Mouse (Mus musculus) right cerebral cortex, postnatal 25 days (tissue): Measurements from ENCODE around the gene Trhde.

Experiments used
- DNase-seq: peaks from one replicate; pipeline ENCODE4 v3.0.0; 2022

Gene Trhde

DNA sequence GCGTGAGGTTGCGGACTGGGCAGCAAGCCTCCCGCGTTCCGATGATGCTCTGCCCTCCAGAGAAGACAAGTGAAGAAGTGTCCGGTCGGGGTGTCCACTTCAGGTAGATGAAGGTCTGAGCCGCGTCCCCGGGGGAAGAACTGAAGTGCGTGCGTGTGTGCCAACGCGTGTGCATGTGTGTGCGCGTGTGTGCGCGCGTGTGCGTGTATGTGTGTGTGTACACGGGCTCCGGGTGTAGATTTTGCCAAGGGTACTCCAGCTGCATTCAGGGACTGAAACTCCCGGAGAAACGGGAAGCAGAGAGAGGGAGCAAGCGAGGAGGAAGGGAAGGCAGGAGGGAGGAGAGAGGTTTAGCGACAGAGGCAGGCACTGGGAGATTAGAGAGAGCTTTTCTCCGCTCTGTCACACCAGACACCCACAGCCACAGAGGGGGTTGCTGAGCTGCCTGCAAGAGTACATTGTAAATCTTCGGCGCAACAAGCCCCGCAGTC is at the start of gene Trhde:
TSS of gene Trhde (minus strand) at position 147 of the 491 bp plus-strand sequence.
- DNase-seq = peak; percentile 64

- DNase-seq = no peak
Observed at GRCm38 (mm10) chr10:114841966-114842365, 39.9 kb upstream of the Trhde start.

DNA sequence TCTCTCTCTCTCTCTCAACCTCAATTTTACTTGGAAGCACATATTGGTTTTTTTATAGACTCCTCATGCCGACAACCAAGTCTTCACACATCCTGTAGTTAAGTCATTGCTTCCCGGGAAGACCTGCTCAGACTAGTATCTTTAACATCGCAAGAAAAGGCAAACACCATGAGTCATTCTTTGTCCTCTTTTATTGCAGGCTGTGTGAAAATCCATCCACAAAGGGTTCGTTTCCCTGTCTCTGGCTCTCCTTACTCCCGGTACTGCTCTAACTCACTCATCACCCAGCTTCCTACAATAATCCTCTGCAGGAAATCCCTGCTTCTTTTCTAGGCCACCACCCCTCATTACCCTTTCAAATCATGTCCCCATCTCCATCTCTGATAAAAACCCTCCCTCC is 39.3 kb upstream of the Trhde start:
- no peak for DNase-seq

GRCm38 (mm10) chr10:114831313-114831712 is 29.2 kb upstream of the Trhde start:
- DNase-seq = no peak

- DNase-seq = no peak
Observed at GRCm38 (mm10) chr10:114808799-114809198, 6.7 kb upstream of the Trhde start.

- no peak for DNase-seq
Observed at GRCm38 (mm10) chr10:114805884-114806283, 3.8 kb upstream of the Trhde start.

GRCm38 (mm10) chr10:114801457-114802160 is 498 bp downstream of the Trhde start:
- DNase-seq = peak; percentile 44

DNA sequence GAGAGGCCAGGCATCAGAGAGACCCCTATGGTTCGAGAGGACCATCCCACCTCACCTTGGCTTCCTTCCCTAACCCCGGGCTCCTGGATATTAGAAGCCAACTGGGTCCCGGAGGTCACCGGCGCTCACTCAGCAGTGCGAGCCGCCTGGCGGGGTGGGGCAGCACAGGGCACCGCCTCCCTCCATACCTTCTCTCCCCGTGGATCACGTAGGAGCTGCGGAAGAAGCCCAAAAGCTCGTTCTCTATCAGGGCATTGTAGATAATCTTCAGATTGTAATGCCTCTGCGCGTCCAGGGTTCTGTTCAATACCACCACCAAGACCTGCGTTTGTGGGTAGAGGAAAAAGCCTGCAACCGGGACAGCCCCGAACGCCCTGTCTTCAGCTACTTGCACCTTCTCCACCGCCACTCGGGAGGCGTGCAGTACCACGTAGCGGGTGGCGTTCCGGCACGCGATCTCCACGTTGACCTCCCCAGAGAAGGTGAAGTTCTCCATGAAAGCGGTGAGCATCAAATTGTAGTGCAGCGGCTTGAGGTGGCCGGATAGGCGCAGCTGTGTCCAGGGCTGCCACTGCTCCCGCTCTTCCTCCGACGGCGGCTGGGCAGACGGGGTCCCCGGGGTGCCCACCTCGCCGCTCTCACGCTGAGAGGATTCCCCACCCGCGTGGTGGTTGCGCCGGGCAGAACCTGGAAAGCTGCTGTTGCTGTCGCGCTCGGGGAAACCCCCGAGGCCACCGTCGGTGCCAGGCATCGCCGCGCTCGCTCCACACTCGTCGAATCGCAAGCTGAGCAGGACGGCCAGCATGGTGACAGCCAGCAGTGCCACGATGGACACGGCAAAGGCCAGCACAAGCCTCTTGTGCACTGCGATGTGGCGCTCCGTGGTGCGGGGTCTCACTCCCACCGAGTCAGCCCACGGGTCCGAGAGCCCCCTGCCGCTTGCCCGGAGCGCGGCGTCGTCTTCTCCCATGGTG is 1.5 kb downstream of the Trhde start:
- DNase-seq = no peak

- no peak for DNase-seq
Observed at GRCm38 (mm10) chr10:114799481-114799880, 2.6 kb downstream of the Trhde start.

- DNase-seq = no peak
Observed at GRCm38 (mm10) chr10:114798788-114799187, 3.3 kb downstream of the Trhde start.

GRCm38 (mm10) chr10:114798218-114798617 is 3.9 kb downstream of the Trhde start:
- no peak for DNase-seq

DNA sequence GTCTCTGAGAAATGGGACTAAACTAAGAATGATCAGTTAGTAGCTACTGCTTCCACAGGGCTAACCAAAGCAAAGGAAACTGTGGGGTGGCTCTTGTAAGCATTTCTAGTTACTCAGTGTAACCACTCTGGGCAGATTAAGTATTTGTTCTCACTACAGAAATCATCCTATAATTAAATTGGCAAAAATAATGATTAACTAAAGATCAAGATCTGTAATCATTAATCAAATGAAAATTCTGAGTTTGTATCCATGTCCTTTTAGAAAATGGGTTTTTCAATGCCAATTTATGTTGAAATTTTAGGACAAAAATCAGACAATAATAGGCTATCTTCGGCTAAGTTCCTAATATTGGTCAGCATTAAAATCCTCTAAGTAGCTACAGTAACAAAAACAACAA is 4.4 kb downstream of the Trhde start:
- no peak for DNase-seq

- DNase-seq = no peak
Observed at GRCm38 (mm10) chr10:114796872-114797271, 5.2 kb downstream of the Trhde start.

DNA sequence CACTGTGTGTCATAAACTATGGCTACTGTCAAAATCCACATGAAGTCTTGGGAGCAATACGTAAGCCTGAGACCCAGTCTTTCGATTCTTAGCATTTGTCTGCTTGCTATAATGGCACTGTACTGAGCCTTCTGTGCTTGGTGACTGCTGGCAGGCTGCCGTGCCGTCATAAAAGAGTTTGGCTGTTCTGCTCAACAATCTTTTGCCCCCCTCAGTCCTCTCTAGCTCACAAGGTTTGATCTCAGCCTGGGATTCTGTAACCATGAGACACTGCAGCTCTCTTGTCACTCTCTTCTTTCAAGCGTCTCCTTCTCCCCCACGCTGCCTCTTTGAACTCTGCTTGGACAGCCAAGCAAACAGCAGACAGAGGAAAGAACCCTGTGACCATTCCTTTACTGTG is 7.9 kb downstream of the Trhde start:
- no peak for DNase-seq

GRCm38 (mm10) chr10:114765914-114766313 is 36.2 kb downstream of the Trhde start:
- no peak for DNase-seq

DNA sequence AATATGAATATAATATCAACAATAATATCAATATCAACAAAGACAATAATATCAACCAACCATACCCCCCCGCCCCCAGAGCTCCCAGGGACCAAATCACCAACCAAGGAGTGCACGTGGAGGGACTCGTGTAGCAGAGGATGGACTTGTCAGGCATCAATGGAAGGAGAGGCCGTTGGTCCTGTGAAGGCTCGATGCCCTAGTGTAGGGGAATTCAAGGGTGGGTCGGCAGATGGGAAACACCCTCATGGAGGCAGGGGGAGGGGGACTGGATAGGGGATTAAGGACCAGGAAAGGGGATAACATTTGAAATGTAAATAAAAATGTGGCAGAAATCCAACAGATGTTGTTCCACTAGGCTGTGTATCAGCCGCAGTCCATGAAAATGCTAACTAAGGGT is 40.0 kb downstream of the Trhde start:
- DNase-seq = no peak

DNA sequence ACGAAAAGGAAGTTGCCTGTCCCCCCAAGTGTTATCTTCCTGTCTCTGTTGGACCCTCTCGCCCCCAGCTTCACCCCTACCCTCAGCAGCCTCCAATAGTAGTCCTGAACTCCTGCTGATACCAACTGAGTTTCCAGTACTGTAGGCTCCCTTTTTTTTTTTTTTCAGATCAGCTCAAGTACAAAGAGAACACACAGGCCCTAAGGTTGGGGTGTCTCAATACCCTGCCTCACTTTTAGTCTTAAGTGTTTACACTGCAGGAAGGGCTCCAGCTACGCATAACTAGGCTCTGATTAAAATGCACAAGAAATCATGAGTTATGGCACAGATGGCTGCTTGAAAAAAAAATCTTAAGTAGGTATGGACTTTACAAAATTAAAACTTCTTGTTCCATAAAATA is 42.9 kb downstream of the Trhde start:
- DNase-seq = no peak

GRCm38 (mm10) chr10:114758614-114759013 is 43.5 kb downstream of the Trhde start:
- DNase-seq = no peak

DNA sequence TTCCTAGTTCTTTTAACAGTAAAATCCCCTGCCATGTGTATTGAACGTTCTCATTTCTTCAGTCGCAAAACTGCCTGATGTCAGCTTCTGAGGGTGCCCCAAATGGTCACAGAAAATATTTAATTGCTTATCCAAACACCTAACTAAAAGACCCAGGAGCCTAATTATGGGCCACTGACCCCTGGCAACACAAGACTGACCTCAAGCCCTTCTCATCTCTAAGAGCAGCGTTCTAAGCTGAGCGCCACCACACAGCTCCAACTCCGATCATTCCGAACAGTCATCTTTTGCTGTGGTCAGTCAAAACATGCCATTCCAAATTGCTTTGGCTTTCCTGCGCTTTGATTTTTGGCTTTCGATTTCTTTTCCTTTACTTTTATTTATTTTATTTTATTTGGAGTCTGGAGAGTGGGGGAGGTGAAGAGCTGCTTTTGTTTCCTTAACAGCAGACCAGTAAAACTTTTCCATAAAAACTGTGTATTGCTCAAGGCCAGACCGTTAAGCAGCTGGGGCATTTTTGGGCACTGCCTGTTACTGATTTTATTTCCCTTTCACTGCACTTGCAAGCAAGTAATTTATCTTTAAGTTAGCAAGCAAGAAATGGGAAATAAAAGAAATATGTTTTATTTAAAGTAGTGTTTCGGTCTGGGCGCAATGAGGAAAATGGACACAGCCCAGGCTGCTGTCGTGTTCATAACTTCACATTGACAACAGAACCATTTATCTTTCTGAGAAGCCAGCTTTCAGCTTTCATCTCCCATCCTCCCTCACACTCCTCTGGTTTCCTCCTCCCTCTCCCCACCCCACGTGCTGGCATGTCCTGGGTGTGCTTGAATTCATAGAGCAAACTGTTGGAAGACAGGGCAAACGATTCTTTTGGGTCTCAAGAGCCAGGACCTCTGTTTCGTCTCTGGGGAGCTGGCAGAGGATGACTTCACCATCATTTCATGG is 59.1 kb downstream of the Trhde start:
- no peak for DNase-seq

DNA sequence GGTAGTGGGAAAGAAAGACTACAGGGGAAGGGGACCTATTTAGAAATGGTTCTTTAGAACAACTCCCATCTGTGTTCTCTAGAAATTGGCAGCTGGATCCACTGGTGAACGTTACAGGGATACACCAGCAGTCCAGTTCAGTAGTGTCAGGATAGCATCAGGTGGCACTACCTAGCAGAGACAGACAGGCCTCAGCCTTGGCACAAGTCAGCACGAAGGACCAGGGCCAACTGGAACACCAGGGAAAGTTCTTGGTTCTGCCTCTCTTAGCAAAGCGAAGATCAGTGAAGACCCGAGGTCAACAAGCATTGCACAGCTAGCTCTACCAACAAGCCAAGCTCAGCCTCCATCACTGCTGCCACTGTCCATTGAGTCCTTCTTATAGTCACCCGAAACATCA is 62.2 kb downstream of the Trhde start:
- no peak for DNase-seq

GRCm38 (mm10) chr10:114737581-114737980 is 64.5 kb downstream of the Trhde start:
- DNase-seq = no peak

GRCm38 (mm10) chr10:114736377-114736776 is 65.7 kb downstream of the Trhde start:
- DNase-seq = no peak

DNA sequence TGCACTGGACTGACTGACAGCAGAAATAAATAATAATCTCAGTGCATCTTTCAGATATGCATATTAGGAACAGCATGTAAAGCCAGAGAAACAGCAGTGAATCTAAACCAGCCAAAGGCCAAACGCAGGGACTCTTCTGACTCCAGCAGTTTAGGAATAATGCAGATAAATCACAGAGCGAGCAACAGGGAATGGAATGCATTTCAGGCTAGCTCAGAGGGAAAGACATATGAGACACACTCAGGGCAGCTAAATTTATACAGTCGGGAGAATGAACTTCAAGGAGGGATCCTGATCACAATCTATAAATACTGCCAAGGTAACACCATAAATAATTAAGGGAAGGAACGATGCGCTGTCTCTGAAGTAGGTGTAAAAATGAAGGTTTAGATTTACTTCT is 66.4 kb downstream of the Trhde start:
- no peak for DNase-seq
